In the genomic region with DNA sequence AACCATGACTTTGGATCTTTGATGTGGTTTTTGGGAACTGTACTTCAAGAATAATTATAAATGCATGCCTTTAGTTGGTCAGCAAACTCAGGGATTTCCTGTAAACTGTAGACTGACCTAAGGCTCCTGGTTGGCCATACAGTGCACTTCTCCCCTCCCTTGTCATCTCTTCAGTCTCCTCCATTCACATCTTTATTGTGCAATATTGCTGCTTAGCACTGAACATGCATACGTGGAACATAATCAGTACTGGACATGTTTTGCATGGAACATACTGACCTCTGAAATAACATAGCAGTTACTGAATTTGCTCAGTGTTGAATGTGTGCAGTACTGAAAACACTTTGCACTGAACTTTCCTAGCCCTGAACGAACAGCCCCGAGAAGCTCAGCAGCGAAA, we compare ENCODE assay signal across 24 mouse cellular contexts. TPM values are rescaled to one million over a fixed set of nuclear protein-coding genes. Genes with fewer than 3 reads are reported as not detected.
DNase-seq lines count a peak whose midpoint lies in the region; ATAC-seq and TF ChIP-seq lines count a peak whose summit lies in the region.
"Had no signal": no experiment of that assay in that cellular context is flagged by ENCODE, and none has a peak within 500 bp of the region (broad histone marks: within the 10 kb centered on the region; RNA-seq: fewer than 3 reads in every experiment).

No protein-coding gene starts in this region.

- peak; percentile 47 for ATAC-seq in lung, embryonic 15.5 days (ENCODE audit: borderline replicate concordance, extremely low read depth, low FRiP score, low TSS enrichment)
- peak; percentile 54 for ATAC-seq in lung, postnatal 0 days
- ATAC-seq: forebrain, embryonic 14.5 days; forebrain, embryonic 16.5 days had no signal

- no peak for TF ChIP-seq EP300 in lung, postnatal 0 days (IDR thresholded peaks at IDR 0.05)

- no peak overlapping the region for H3K9ac ChIP-seq in lung, embryonic 15.5 days
- H3K9ac ChIP-seq in lung, postnatal 0 days (replicated peaks; ENCODE audit: low read depth) = no peak overlapping the region
- H3K9ac ChIP-seq: embryonic facial prominence, embryonic 13.5 days; embryonic facial prominence, embryonic 15.5 days; forebrain, embryonic 12.5 days had no signal

- TF ChIP-seq CTCF in left cerebral cortex, adult 2 months (IDR thresholded peaks at IDR 0.05) = no peak
- no peak for TF ChIP-seq CTCF in lung, postnatal 0 days (IDR thresholded peaks at IDR 0.05)

- no peaks in the 10 kb centered on the region for H3K36me3 ChIP-seq in lung, embryonic 15.5 days
- no peaks in the 10 kb centered on the region for H3K36me3 ChIP-seq in lung, postnatal 0 days (ENCODE audit: insufficient read depth, low read length)
- H3K36me3 ChIP-seq: embryonic facial prominence, embryonic 13.5 days; embryonic facial prominence, embryonic 15.5 days; forebrain, embryonic 10.5 days; forebrain, embryonic 12.5 days had no signal

- H3K27me3 ChIP-seq in lung, embryonic 15.5 days = no peaks in the 10 kb centered on the region
- H3K27me3 ChIP-seq in lung, postnatal 0 days (replicated peaks; ENCODE audit: insufficient read depth, low read length) = no peaks in the 10 kb centered on the region
- H3K27me3 ChIP-seq: embryonic facial prominence, embryonic 13.5 days; embryonic facial prominence, embryonic 15.5 days; forebrain, embryonic 12.5 days had no signal

- H3K4me2 ChIP-seq in lung, embryonic 15.5 days = no peak overlapping the region
- H3K4me2 ChIP-seq in lung, postnatal 0 days (replicated peaks; ENCODE audit: low read depth, low read length) = no peak overlapping the region
- H3K4me2 ChIP-seq: embryonic facial prominence, embryonic 13.5 days; embryonic facial prominence, embryonic 15.5 days; forebrain, embryonic 12.5 days had no signal

- DNase-seq in left cerebral cortex, adult 2 months (ENCODE audit: extremely low spot score in 1 of 2, low spot score in 2 of 2) = no peak
- DNase-seq in left cerebral cortex, adult 18-20 months (ENCODE audit: low spot score in 2 of 2) = no peak
- DNase-seq in lung, postnatal 14 days = no peak
- peak; percentile 29 for DNase-seq in lung, postnatal 0 days (ENCODE audit: low spot score)
- DNase-seq in lung, adult 18-20 months = no peak
- DNase-seq in adrenal gland, adult (ENCODE audit: inconsistent age in 2 of 2, low spot score in 1 of 2) = no peak
- DNase-seq: adrenal gland, adult 8-10 months; adrenal gland, postnatal 14 days; adrenal gland, postnatal 36 days; cerebellum, adult 11-12 months; cerebellum, adult 2 months; cerebellum, adult 9-10 months; cerebellum, postnatal 10 days; cerebellum, postnatal 25 days; embryo, embryonic 11 days had no signal

- H3K9me3 ChIP-seq in lung, embryonic 15.5 days = no peaks in the 10 kb centered on the region
- H3K9me3 ChIP-seq in lung, postnatal 0 days (ENCODE audit: low read length) = no peaks in the 10 kb centered on the region
- H3K9me3 ChIP-seq: embryonic facial prominence, embryonic 13.5 days; embryonic facial prominence, embryonic 15.5 days; forebrain, embryonic 10.5 days; forebrain, embryonic 12.5 days had no signal

- H3K4me3 ChIP-seq in left cerebral cortex, adult 2 months = no peak overlapping the region
- H3K4me3 ChIP-seq in lung, embryonic 15.5 days = no peak overlapping the region
- H3K4me3 ChIP-seq in lung, postnatal 0 days (ENCODE audit: low read depth, low read length) = no peak overlapping the region
- H3K4me3 ChIP-seq: embryonic facial prominence, embryonic 13.5 days; embryonic facial prominence, embryonic 15.5 days; erythroblast, embryonic 14.5 days; forebrain, embryonic 10.5 days; forebrain, embryonic 12.5 days had no signal

- peak overlapping the region; percentile 81 for H3K27ac ChIP-seq in left cerebral cortex, adult 2 months
- H3K27ac ChIP-seq in lung, embryonic 15.5 days = peak overlapping the region; percentile 76
- no peak overlapping the region for H3K27ac ChIP-seq in lung, postnatal 0 days (ENCODE audit: low read length)
- H3K27ac ChIP-seq: embryonic facial prominence, embryonic 13.5 days; embryonic facial prominence, embryonic 15.5 days; forebrain, embryonic 10.5 days; forebrain, embryonic 12.5 days had no signal

- 64% methylated on average over 4 of the region's 4 CpGs for WGBS in lung, embryonic 15.5 days
- 70% methylated on average over 4 of the region's 4 CpGs for WGBS in lung, postnatal 0 days

- intact Hi-C loops in left cerebral cortex, adult 2 months (cut with DNase I) = loop anchor here (5.0 kb wide), 1 partner anchor 41 kb away; no protein-coding TSS in a partner anchor

- H3K4me1 ChIP-seq in lung, embryonic 15.5 days = peaks cover 11% of the 10 kb centered on the region
- H3K4me1 ChIP-seq in lung, postnatal 0 days (ENCODE audit: insufficient read depth, low read depth, low read length) = no peaks in the 10 kb centered on the region
- H3K4me1 ChIP-seq: embryonic facial prominence, embryonic 13.5 days; embryonic facial prominence, embryonic 15.5 days; forebrain, embryonic 10.5 days; forebrain, embryonic 12.5 days had no signal

RNA-seq across cellular contexts. Expression of a gene that starts 55.4 kb away (rescaled TPM):
- total RNA-seq in left cerebral cortex, adult 2 months (2021) = 100 to 1,000 TPM; 424 to 452 TPM
- 100 to 1,000 TPM; 364 to 379 TPM for total RNA-seq in left cerebral cortex, adult 18-20 months (2021)
- 5.9 and 7.3 TPM in 2 replicates for polyA plus RNA-seq in lung, embryonic 15.5 days (2015; fragmentation: Nextera tagmentation; extraction: Ambion mirVana)
- 15.0 and 16.3 TPM in 2 replicates for polyA plus RNA-seq in lung, postnatal 0 days (2015; fragmentation: Nextera tagmentation; extraction: Ambion mirVana)
- total RNA-seq: MEL had no signal
- polyA plus RNA-seq: erythroblast, embryonic 14.5 days had no signal
